Mouse (Mus musculus) heart, postnatal 25 days (tissue): ENCODE results near the gene Mapt. TPM values are rescaled to one million over a fixed set of nuclear protein-coding genes. Genes with fewer than 3 reads are reported as not detected.

Source experiments
- DNase-seq: peaks from one replicate; pipeline ENCODE4 v3.0.0; 2022; ENCODE audit warnings: low spot score
- intact Hi-C: fragments of 180-260 bp; cut with DNase I; formaldehyde crosslinking; loops from one replicate; pipeline ENCODE4 v1.15.1; 2025
- total RNA-seq, 2 experiments: library from RNA; stranded (reverse); gene quantifications; 2 replicates each; pipeline ENCODE4 v1.2.3; 2021

Gene Mapt
- total RNA-seq, 2 experiments from 2014 or later = 67.0 to 70.7 TPM

DNA sequence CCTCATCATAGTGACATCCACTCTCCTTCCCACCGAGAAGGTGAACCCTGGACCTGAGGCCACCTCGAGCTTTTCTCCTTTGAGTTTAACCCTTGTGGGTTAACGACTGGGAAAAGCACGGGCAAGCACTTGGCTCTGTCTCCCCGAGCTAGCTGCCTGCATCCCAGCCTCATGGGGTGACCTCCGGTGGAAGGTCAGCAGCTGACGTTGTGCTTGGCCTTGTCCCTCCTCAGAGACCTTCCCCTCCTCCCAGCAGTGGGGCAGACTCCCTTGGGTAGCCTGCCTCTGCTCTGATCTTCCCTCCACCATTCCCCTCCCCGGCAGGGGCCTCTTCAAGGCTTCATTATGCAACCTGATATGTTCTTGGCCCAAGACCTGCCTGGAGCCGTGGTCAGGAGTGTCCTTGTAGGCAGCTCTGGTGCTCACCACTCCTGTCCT is 38.2 kb downstream of the Mapt start:
- intact Hi-C loops = no loop called here
- DNase-seq = no peak

DNA sequence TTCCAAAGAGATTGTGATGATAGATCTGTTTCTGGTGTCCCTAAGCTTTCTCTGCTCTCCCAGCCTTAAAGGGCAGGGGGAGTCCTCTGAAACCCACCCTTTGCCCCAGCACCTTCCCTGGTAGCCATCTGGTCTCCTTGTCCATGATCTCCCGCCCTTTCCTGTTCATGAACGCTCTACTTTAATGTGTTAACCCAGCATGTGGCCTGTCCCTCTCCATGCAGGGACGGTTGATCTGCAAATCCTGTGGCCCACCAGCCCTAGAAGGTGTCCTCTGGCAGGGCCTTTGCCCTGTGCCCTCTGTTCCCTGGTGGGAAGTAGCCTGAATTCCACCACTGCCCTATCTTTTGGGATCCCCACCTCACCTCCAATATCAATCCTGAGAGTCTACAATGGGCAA is 39.3 kb downstream of the Mapt start:
- DNase-seq = no peak
- intact Hi-C loops = no loop called here

DNA sequence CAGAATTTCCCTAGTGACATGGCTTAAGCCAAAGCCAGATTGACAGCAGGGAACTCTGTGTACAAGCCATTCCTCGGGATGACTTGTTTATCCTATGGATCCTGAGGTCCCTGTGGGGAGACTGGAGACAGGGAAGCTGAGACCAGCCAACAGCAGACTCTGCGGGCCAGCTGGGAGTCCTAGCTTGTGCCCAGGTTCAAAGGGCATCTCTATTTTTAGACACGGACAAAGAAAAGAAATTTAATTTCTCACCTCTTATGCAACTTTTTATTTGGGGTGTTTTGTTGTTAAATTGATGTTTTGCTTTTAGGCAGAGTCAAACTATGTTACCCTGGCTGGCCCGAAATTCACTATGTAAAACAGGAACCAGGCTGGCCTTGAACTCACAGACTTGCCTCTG is 39.7 kb downstream of the Mapt start:
- intact Hi-C loops = no loop called here
- no peak for DNase-seq

DNA sequence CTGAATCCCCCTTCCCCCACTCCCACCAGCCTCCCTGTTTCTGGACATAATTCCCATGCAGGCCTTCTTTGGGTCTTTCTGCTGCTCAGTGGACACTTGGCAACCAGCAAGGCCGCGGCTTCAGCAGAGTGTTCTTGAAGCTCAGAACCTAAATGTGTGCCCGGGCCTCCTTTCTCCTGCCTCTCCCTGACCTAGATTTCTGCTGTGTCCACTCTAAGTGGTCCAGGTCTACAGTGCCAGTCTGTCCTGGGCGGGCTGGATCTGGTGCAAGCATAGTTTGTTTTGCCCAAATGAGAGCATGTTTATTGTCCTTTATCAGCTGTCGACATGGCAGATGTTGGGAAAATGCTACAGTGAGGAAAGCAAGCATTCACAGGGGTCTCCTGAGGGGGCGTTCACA is 40.7 kb downstream of the Mapt start:
- DNase-seq = no peak
- intact Hi-C loops = no loop called here

DNA sequence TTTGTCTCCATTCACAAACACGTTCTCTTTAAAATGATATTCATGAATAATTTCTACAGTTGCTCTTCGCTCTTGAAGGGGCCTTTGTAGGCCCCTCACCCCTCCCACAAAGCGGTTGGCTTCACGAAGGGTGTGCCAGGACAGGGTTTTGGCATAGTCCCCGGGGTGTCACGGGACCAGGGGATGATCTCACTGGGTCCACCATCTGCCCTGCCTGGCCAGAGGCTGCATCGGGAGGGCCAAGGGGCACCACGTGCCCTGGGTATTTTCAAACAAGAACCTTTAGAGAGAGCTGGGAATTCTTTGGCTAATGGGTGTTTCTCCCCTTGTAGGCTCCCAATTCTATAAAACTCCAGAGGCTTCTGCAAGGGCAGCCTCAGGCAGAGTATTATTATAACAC is 41.2 kb downstream of the Mapt start:
- intact Hi-C loops = no loop called here
- DNase-seq = peak; percentile 42

DNA sequence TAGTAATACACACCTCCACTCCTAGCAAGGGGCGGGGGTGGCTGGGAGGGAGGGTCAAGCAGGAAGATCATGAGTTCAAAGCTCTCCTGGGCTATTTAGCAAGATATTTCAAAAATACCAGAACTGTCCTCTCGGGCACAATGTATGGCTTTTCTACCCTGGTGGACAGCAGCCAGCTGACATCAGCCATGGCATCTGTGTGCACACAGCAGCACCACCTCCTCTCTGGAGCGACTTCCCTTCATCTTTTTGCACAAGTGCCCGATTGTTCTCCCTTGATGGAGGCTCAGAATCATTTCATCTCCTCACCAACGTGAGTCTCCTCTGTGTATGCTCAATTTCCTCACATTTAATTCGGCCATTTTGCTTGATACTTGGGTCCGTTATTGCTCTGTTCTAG is 44.6 kb downstream of the Mapt start:
- intact Hi-C loops = no loop called here
- DNase-seq = no peak

DNA sequence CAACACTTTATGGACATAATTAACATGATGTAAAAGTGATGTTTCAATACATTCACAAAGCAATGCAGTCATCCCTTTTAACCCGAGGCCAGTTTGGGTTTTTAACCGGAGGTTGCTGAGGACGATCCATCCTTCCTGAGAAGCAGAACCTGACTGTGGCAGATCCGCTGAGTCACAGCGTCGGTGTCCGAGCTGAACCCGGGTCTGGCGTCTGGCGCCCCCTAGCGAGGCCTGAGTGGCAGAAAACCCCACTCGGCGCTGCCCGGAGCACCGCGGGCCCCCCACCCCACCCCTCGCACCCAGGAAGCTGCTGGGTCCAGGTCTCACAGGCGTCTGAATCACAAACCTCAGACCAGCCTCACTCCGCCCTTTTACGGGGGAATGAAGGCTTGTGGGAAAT is 47.0 kb downstream of the Mapt start:
- intact Hi-C loops = loop anchor here (2.0 kb wide), 1 partner anchor 45 kb away; no protein-coding TSS in a partner anchor
- no peak for DNase-seq

DNA sequence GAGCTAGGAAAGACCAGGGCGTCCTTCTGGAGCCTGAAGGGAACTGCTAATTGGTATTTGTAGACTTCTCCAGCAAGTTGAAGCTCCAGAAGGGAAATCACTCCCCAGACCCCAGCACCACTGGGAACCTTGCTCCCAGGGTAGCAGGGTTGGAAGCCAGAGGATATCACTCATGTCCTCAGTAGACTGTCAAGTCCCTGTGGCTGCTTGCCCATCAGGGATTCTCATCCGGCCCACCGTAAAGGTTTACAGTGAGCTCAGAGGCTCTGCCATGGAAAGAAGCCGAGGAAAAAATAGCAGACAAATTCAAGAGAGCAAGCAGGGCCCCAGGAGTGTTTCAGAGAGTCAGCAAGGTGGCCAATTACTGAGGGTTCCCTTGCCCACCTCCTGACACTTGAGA is 47.9 kb downstream of the Mapt start:
- intact Hi-C loops = loop anchor here (2.0 kb wide), 1 partner anchor 46 kb away; no protein-coding TSS in a partner anchor
- no peak for DNase-seq

DNA sequence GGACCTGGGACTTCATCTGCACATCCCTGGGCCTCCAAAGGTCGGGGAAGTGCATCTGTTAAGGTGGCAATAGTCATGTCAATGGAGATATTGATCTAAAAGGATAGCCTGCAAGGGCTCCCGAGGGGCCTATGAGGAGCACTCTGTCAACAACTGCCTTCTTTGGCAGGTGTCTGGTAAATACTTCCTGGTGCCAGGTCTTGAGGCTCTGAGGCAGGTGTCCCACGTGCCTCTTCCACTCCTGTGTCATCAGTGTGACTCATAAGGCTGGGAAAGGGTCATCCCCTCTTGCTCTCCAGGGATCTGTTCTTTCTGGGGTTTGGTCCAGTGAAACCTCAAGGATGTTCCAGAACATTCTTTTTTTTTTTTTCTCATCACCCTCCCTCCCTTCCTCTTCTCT is 48.3 kb downstream of the Mapt start:
- intact Hi-C loops = loop anchor here (2.0 kb wide), 1 partner anchor 47 kb away; no protein-coding TSS in a partner anchor
- DNase-seq = no peak

DNA sequence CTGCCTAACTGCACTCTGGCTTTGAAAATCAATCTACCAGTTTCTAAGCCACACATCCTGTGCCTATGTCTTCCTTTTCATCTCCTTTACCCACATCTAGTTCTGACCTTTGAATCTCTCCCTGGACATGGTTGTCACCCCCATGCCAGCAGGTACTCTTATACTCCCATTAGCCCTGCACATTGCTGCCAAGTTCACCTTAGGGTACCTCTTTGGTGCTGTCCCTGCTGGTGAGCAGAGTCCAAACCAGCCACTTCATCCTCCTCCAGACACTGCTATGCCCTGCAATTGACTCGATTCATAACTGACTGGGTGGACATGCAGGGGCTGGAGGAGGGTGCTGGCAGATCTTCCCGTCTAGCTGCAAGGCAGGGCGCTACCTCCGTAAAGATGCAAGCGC is 50.3 kb downstream of the Mapt start:
- no peak for DNase-seq
- intact Hi-C loops = no loop called here

DNA sequence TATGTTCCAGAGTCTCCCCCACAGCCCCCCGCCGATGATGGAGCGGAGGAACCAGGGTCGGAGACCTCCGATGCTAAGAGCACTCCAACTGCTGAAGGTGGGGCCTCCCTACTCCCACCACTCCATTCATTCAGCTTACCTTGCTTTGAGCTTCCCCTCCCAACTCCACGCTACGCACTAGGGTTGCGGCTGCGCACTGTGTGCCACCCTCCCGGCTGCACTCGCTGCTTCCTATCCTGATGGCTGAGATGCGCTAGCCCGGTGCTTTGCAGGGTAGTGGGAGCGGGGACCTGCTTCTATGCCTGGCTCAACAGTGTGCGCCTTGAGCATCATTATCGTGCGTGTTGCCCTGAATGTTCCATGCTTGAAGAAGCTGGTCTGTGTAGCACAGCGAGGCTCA is 55.9 kb downstream of the Mapt start:
- DNase-seq = no peak
- intact Hi-C loops = no loop called here

DNA sequence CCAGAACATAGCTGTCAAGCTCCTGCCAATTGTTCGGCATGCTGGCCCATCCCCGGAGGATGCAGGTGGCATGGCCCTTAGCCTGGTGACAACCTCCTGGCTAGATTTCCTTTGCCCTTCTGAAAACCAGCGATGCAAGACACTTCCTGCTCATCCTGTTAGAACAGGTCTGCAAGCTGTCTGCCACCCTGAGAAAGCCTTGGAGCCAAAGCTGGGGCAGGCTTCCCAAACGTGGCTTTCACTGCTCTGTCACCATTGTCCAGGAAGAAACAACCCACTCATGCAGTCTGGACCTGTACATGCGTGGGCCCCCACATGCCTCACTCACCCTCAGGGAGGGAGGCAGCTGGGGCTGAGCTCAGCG is 57.6 kb downstream of the Mapt start:
- intact Hi-C loops = no loop called here
- no peak for DNase-seq

DNA sequence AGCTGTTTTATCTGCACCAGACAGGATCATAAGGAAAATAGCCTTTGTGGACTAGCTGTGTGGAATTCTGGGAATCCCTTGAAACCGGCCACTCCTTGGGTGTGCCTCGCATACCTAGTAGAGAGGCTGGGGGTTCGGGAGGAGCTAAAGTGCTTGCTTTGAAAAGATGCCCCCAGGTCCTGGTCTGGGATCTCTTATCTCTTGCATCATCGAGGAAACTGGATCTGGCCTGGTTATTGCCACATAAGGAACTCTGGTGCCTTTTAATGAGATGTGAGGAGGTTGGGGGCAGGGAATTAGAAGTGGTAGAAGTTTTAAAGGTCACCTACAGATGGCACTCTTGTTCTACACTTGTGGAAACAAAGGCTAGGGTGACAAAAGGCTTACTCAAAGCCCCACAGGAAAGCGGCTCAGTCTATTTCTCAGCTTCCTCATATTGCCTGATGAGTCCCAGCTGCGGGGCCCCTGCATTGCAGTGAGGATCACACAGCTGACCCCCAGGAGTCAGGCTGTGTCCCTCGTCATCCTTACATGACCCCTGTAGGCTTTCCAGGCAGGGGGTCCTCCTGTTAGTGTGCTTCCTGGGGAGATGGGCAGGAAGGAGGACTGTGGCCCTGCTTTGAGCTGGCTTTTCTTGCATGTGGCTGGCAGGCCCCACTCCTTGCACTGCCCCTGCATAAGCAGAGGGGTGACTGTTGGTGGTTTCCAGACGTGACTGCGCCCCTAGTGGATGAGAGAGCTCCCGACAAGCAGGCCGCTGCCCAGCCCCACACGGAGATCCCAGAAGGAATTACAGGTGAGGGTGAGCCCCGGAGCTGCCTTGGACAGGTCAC is 58.2 kb downstream of the Mapt start:
- intact Hi-C loops = no loop called here
- DNase-seq = no peak

DNA sequence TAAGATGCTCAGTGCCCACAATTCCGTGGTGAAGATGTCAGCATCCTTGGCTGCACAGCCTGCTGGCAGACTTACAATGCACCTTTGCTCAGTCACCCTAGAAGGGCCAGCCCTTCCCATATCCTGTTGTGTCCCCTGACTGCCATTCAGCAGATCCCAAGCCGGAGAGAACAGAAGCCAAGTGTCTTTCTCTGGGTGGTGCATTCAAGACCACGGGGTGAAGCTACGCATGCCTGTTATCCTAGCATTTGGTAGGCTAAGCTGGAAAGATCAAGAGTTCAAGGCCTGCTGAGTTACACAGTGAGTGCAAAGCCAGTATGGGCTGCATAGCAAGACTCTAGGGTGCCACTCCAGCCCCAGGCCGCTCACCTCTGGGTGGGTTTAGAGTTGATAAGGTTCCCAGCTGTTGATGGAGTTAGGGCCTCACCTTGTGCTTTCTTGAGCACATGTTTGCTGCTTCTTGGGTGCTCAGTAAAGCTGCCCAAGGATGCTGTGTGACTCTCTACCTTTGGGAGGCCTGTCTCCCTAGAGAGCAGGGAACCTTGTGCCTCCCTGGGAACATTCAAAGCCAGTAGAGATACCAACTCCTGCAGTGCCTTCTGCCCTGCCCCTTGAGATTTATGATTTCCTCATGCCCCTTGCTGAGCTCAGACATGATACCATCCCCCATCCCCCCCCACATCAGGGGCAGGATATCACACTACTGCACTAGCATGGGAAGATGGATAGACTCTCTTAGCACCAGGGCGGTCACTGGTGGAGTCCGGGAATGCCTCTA is 61.4 kb downstream of the Mapt start:
- intact Hi-C loops = no loop called here
- DNase-seq = no peak

DNA sequence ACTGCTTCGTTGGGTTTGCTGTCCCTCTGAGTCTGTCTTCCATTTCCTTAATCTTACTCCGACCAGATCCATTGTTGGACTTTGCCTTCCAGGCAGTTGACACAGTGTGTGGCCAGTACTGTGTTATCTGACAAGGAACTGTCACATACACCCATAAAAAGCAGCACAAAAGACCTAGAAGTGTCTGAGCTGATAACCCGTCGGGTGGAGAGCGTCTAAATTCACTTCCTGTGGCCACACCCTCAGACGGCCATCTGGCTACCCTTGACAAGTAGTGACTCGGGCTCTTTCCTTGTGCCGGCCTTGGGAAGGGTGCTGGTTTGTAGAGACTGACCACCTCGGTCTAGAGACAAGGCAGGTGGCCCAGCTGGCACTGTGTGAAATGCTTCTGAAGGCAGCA is 62.1 kb downstream of the Mapt start:
- intact Hi-C loops = no loop called here
- DNase-seq = no peak

DNA sequence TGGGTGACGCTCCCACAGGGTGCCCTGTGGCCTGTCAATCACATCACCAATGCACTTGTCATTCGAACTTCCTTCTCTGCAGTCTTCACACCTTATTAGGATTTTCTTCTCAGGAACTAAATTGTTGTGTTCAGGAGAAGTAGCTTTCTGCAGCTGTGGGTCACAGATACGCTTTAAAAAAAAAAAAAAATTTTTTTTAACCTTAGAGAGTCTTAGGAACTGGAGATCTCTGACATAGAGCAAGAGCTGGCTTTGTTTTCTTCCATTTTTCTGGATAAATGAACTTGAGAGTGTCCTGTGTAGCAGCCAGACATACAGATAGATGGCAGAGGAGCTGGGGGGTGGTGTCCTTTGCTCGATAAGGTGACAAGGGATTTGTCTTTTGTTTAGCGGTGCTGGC is 64.0 kb downstream of the Mapt start:
- DNase-seq = no peak
- intact Hi-C loops = no loop called here

DNA sequence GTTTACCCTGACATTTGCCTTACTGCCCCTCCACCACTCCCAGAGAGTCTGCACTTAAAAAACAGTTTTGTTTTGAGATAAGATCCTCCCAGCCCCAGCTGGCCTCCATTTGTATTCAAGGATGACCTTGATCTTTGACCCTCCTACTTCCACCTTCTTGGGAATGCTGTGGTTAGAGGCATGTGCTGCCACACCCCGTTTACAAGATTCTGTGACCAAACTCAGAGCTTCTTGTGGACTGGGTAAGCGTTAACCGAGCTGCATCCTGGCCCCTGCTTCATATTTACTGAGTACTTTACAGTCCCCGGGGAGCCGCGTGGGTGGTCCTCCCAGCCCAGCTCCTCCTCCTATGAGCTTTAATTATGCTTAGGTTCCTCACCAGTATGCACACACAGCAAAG is 64.5 kb downstream of the Mapt start:
- DNase-seq = no peak
- intact Hi-C loops = no loop called here

DNA sequence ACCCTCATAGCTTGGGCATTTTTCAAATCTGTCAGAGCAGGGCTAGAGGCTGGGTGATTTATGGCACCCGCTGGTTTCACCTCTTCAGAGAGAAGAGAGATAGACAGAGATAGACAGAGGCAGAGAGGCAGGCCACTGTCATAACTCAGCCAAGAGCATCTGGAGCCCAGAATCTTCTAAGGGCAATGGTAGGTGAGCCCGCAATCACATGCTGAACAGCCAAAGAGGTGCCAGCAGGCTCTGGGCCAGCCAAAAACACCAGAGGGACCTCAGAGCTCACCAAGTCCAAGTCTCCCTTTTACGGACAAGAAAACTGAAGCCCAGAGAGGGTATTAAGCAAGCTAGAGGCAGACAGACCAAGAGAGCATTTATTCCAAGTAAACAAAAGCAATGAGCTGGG is 66.5 kb downstream of the Mapt start:
- no peak for DNase-seq
- intact Hi-C loops = no loop called here

DNA sequence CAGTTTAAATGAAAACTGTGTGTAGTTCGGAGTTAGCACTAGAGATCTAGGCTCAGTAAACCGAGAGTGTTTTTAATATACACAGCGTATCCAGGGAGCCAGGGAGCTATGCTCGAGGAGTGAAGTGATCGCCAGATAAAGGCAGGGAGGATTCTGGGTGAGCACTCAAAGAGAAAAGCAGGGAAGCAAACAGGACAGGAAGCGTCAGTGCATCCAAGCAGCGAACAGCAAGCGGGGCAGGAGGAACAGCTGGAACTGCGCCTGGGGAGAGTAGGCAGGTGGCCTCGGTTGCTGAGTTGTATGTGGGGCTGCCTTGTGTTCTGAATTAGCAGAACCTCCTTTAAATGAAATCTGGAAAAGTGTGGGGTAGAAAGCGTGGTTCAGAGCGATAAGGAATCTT is 71.4 kb downstream of the Mapt start:
- intact Hi-C loops = no loop called here
- DNase-seq = no peak

DNA sequence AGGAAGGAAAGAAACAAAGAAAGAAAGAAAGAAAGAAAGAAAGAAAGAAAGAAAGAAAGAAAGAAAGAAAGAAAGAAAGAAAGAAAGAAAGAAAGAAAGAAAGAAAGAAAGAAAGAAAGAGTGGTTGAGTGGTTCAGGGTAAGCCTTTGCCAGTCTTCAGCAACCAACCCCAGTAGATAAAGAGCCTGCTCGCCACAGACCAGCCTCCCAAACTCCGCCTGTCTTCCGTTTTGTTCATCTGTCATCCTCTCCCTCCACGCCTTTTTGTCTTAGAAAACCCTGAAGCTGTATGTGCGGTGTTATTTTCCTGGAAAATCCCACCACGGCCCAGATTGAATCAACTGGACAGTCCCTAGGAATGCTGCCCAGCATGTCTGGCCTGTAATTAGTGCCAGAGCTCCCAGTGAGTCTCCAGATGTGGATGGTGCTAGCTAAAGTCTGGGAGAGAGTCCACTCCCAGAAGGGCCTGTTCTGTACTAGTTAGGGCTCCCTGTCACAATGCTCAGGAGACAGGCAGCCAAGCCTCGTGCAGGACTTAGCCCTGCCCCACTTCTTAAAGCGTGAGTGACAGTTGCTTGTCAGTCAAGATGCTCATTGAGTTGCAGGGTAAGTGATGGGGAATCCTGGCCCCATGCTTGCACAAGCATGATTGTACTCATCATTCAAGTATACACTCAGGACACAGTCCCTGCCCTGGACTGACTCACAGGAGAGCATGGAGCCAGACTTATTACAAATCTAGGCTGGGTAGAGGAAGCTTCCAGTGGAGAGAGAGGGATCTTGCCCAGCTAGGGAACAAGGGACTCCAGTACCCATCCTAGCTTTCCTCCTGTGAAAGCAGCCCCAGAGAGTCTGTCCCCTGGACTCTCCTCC is 72.1 kb downstream of the Mapt start:
- intact Hi-C loops = no loop called here
- no peak for DNase-seq
